Mouse (Mus musculus) frontal cortex, postnatal 10 days (tissue): Measurements from ENCODE around the gene Cenpu.
A peak's percentile ranks its signal among the peaks of the same experiment; 100 is the strongest.

Source experiments
- DNase-seq, 2 experiments: peaks; one replicate each; pipeline ENCODE4 v3.0.0; 2022; ENCODE audit warnings: low spot score in 2 of 2, mixed read lengths in 1 of 2

Cenpu gene

GRCm38 (mm10) chr8:46599314-46599904, 47.6 kb downstream of the Cenpu start:
- no peak for DNase-seq

- no peak for DNase-seq
Observed at GRCm38 (mm10) chr8:46600959-46601707, 49.3 kb downstream of the Cenpu start.

GRCm38 (mm10) chr8:46603587-46603986, 51.8 kb downstream of the Cenpu start:
- no peak for DNase-seq

GRCm38 (mm10) chr8:46606930-46607329, 55.1 kb downstream of the Cenpu start:
- DNase-seq: no peak

- no peak for DNase-seq
Observed at GRCm38 (mm10) chr8:46611557-46611956, 59.7 kb downstream of the Cenpu start.

- no peak for DNase-seq
Observed at GRCm38 (mm10) chr8:46612913-46613312, 61.1 kb downstream of the Cenpu start.

- DNase-seq: no peak
Observed at GRCm38 (mm10) chr8:46613377-46613776, 61.5 kb downstream of the Cenpu start.

GRCm38 (mm10) chr8:46615936-46616335, 64.1 kb downstream of the Cenpu start:
- no peak for DNase-seq

- DNase-seq: peak; percentile 91 to 94
Observed at GRCm38 (mm10) chr8:46616879-46617689, 65.3 kb downstream of the Cenpu start, which contains the start of the genes Primpol and Casp3. Gene Primpol, minus strand, starts transcription at chr8:46617212. Gene Casp3, plus strand, starts transcription at chr8:46617291.

- no peak for DNase-seq
Observed at GRCm38 (mm10) chr8:46617690-46618620, 66.1 kb downstream of the Cenpu start.

- DNase-seq: no peak
Observed at GRCm38 (mm10) chr8:46618639-46619320, 67.0 kb downstream of the Cenpu start.

- DNase-seq: no peak
Observed at GRCm38 (mm10) chr8:46622446-46623270, 70.8 kb downstream of the Cenpu start.

- DNase-seq: no peak
Observed at GRCm38 (mm10) chr8:46625166-46625565, 73.3 kb downstream of the Cenpu start.

GRCm38 (mm10) chr8:46626642-46627041, 74.8 kb downstream of the Cenpu start:
- no peak for DNase-seq

GRCm38 (mm10) chr8:46627881-46628280, 76.1 kb downstream of the Cenpu start:
- no peak for DNase-seq

GRCm38 (mm10) chr8:46628645-46629044, 76.8 kb downstream of the Cenpu start:
- no peak for DNase-seq
